Mouse (Mus musculus) fibroblast of lung, adult 2 months (primary cell): ENCODE data around the gene Slc9a1.
A peak's percentile ranks its signal among the peaks of the same experiment; 100 is the strongest.

Experiments used
- DNase-seq: peaks from one replicate; pipeline ENCODE4 v3.0.0-alpha.2; 2011; ENCODE audit warnings: low read depth

The Slc9a1 gene

GRCm38 (mm10) chr4:133439460-133440376, 70.2 kb downstream of the Slc9a1 start:
- no peak for DNase-seq

GRCm38 (mm10) chr4:133440377-133440795, 70.9 kb downstream of the Slc9a1 start:
- DNase-seq: no peak

- no peak for DNase-seq
These were observed 72.7 kb downstream of the Slc9a1 start for GRCm38 (mm10) chr4:133442194-133442593.

GRCm38 (mm10) chr4:133443085-133443484, 73.6 kb downstream of the Slc9a1 start:
- DNase-seq: peak; percentile 50

GRCm38 (mm10) chr4:133445727-133446126, 76.2 kb downstream of the Slc9a1 start:
- no peak for DNase-seq

- no peak for DNase-seq
These were observed 77.9 kb downstream of the Slc9a1 start for GRCm38 (mm10) chr4:133447366-133447765.

- DNase-seq: no peak
These were observed 78.5 kb downstream of the Slc9a1 start for GRCm38 (mm10) chr4:133447967-133448366.

- no peak for DNase-seq
These were observed 79.3 kb downstream of the Slc9a1 start for GRCm38 (mm10) chr4:133448708-133449388.

GRCm38 (mm10) chr4:133449726-133450125, 80.2 kb downstream of the Slc9a1 start:
- DNase-seq: no peak

- no peak for DNase-seq
These were observed 82.0 kb downstream of the Slc9a1 start for GRCm38 (mm10) chr4:133451536-133451935.

GRCm38 (mm10) chr4:133452433-133452832, 82.9 kb downstream of the Slc9a1 start:
- no peak for DNase-seq

GRCm38 (mm10) chr4:133458044-133458443, 88.5 kb downstream of the Slc9a1 start:
- no peak for DNase-seq

GRCm38 (mm10) chr4:133460006-133460405, 90.5 kb downstream of the Slc9a1 start:
- DNase-seq: no peak

- no peak for DNase-seq
These were observed 91.4 kb downstream of the Slc9a1 start for GRCm38 (mm10) chr4:133460796-133461325.

GRCm38 (mm10) chr4:133461362-133461761, 91.9 kb downstream of the Slc9a1 start:
- DNase-seq: no peak

GRCm38 (mm10) chr4:133463184-133463583, 93.7 kb downstream of the Slc9a1 start:
- DNase-seq: no peak

- DNase-seq: no peak
These were observed 98.6 kb downstream of the Slc9a1 start for GRCm38 (mm10) chr4:133468080-133468479.

GRCm38 (mm10) chr4:133469122-133469521, 99.6 kb downstream of the Slc9a1 start:
- no peak for DNase-seq

GRCm38 (mm10) chr4:133471135-133471821, 101.8 kb downstream of the Slc9a1 start:
- DNase-seq: no peak
